Mouse (Mus musculus) embryonic facial prominence, embryonic 11.5 days (tissue): ENCODE results near the gene Meis2. TPM values are rescaled to one million over a fixed set of nuclear protein-coding genes. Genes with fewer than 3 reads are reported as not detected.
A peak's percentile ranks its signal among the peaks of the same experiment; 100 is the strongest.

ENCODE experiments used
- ATAC-seq: fragments of 200-750 bp; cut with Nextera tagmentation; replicated peaks from 2 replicates; pipeline ENCODE4 v1.8.0; 2017; ENCODE audit warnings: low read depth; ENCODE audit not compliant: insufficient number of reproducible peaks, low FRiP score, low TSS enrichment
- DNase-seq: peaks from one replicate; pipeline ENCODE4 v3.0.0-alpha.2; 2015; ENCODE audit warnings: low spot score
- H3K27ac ChIP-seq: fragments of 300-500 bp; sonication (generic); replicated peaks from 2 replicates; pipeline ENCODE4 v1.5.1; 2014; ENCODE audit warnings: mild to moderate bottlenecking, low read depth, low read length, control low read depth
- H3K27me3 ChIP-seq: fragments of 300-500 bp; sonication (generic); 2 replicates; pipeline ENCODE4 v1.6.1; 2014; ENCODE audit warnings: mild to moderate bottlenecking, low read length, moderate library complexity, mixed read lengths; ENCODE audit not compliant: control insufficient read depth, insufficient read depth
- H3K36me3 ChIP-seq: fragments of 300-500 bp; sonication (generic); replicated peaks from 2 replicates; pipeline ENCODE4 v1.6.1; 2014; ENCODE audit warnings: low read depth, mild to moderate bottlenecking, low read length, moderate library complexity, mixed read lengths; ENCODE audit not compliant: control insufficient read depth, insufficient read depth
- H3K4me1 ChIP-seq: fragments of 300-500 bp; sonication (generic); 2 replicates; pipeline ENCODE4 v1.6.1; 2014; ENCODE audit warnings: low read length, mixed read lengths; ENCODE audit not compliant: control insufficient read depth, insufficient read depth
- H3K4me2 ChIP-seq: fragments of 300-500 bp; sonication (generic); 2 replicates; pipeline ENCODE4 v1.6.1; 2014; ENCODE audit warnings: low read depth, mild to moderate bottlenecking, control low read depth, low read length, moderate library complexity
- H3K4me3 ChIP-seq: fragments of 300-500 bp; sonication (generic); 2 replicates; pipeline ENCODE4 v1.5.1; 2014; ENCODE audit warnings: low read depth, low read length, control low read depth
- H3K9ac ChIP-seq: fragments of 300-500 bp; sonication (generic); replicated peaks from 2 replicates; pipeline ENCODE4 v1.6.1; 2014; ENCODE audit warnings: mild to moderate bottlenecking, control low read depth, low read length
- H3K9me3 ChIP-seq: fragments of 300-500 bp; sonication (generic); replicated peaks from 2 replicates; pipeline ENCODE4 v1.6.1; 2016; ENCODE audit warnings: mild to moderate bottlenecking, low read length, inconsistent platforms, mixed read lengths; ENCODE audit not compliant: control insufficient read depth
- WGBS: fragments of 180-500 bp; shearing (Covaris S2); extraction: QIAGEN DNeasy Blood & Tissue Kit; methylation state at CpG from one replicate; pipeline ENCODE4 v1.1.7; 2014; 5-methylcytosine and 5-hydroxymethylcytosine counted together
- polyA plus RNA-seq: library from polyadenylated mRNA; unstranded; fragments of >200 nt; fragmentation: Nextera tagmentation; extraction: Ambion mirVana; gene quantifications from 2 replicates; pipeline ENCODE4 v1.2.1, GENCODE M21; 2014

Gene Meis2
- 58.8 and 65.3 TPM in 2 replicates for polyA plus RNA-seq

DNA sequence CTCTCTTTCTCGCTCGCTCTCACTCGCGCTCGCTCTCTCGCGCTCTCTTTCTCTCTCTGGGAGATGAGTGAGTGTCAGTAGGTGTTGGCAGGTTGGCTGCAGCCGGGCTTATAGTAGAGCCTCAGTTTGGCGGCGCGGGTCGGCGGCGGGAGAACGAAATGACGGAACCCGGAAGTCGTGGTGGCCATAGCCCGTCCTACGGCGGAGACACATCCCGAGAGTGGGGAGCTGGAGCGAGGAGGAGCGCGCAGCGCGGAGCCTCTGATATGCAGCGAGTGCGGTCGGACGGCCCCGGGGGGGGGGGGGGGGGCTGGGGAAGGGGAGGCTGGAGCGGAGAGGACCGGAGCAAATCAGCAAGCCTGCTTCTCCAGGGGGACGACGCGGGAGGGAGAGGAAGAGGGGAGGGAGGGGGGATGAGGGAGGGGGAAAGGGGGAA lies at the start of gene Meis2:
TSS of gene Meis2 (minus strand) at position 270 of the 436 bp plus-strand sequence.
- Histone ChIP-seq H3K4me2 (peak within 1 kb of the TSS; percentile 84), H3K4me3 (peak within 1 kb of the TSS; percentile 76), H3K4me1 (no peaks in the 10 kb centered on the region), H3K9me3 (no peaks in the 10 kb centered on the region), H3K27me3 (no peaks in the 10 kb centered on the region), H3K9ac (peak within 1 kb of the TSS; percentile 98), H3K27ac (peak within 1 kb of the TSS; percentile 97), H3K36me3 (no peaks in the 10 kb centered on the region)
- WGBS, result 1% methylated on average over 35 of the region's 37 CpGs
- peak; percentile 63 for ATAC-seq
- DNase-seq, result peak; percentile 88

DNA sequence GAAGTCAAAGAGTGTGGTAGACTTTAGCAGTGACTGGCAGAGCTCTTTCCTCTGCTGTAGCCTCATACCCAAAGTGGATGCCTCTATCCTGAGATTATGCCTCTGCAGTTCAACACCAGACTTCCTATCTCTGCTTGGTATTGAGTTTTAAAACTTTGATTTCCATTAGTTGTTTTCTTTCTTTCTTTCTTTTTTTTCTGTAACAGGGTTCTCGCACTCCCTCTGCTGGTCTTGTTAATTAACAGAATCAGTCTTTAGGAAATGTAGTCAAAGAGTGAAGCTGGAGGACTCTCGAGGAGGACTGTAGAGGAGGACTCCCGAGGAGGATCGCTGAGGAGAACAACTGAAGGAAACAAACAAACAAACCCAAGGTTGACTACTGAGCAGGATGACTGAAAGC lies 40.6 kb upstream of the Meis2 start:
- Histone ChIP-seq H3K27me3 (no peaks in the 10 kb centered on the region), H3K27ac (no peak overlapping the region), H3K9ac (no peak overlapping the region), H3K4me2 (no peak overlapping the region), H3K36me3 (no peaks in the 10 kb centered on the region), H3K9me3 (no peaks in the 10 kb centered on the region), H3K4me3 (no peak overlapping the region), H3K4me1 (no peaks in the 10 kb centered on the region)
- WGBS, result 72% methylated on average over 4 of the region's 4 CpGs
- DNase-seq (no peak), ATAC-seq (no peak)

DNA sequence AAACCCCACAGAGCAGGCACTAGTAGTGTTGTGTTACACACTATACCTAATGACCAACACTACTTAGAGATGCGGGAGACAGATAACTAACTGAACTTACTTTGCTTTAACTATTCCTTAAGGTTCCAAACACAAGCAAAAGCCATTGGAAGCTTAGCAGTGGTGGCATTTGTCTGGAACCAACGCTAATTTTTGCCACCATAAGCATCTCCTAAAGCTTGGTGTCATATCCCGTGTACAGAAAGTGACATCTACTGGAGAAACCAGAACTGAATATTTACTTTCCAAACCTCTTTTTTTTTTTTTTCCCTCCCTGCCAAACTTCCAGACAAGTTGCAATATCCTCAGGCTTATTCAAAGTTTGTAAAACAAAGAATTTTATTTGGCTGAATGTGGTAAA lies 39.5 kb upstream of the Meis2 start:
- Histone ChIP-seq H3K4me1 (no peaks in the 10 kb centered on the region), H3K27ac (no peak overlapping the region), H3K9ac (no peak overlapping the region), H3K4me2 (no peak overlapping the region), H3K4me3 (no peak overlapping the region), H3K36me3 (no peaks in the 10 kb centered on the region), H3K27me3 (no peaks in the 10 kb centered on the region), H3K9me3 (no peaks in the 10 kb centered on the region)
- DNase-seq (peak; percentile 19), ATAC-seq (no peak)
- 63% methylated on average over 3 of the region's 3 CpGs for WGBS

DNA sequence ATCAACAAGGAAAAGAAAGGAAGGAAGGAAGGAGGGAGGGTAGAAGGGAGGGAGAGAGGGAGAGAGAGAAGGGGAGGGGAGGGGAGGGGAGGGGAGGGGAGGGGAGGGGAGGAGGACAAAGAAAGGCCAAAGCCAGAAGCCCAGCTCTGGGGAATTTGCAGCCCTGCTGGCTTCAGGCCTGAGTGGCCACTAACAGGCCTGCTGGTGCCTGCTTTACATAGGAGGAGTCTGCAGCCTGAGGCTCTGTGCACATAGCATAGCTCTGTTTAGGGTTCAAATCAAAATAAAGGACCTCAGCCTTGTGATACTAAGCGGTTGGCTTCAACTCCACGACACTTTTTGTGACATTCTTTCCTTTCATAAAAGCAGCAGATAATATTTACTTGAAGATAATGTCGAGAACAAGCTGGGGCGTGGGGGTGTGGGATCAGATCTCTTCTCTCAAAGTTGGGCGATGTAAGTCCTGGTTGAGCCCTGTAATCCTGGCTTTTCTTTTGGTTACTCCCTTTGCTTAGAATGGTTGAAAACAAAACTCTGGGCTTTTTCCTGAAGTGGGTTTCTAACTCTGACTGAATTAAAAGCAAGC lies 37.9 kb upstream of the Meis2 start:
- Histone ChIP-seq H3K27ac (no peak overlapping the region), H3K27me3 (no peaks in the 10 kb centered on the region), H3K36me3 (no peaks in the 10 kb centered on the region), H3K4me3 (no peak overlapping the region), H3K4me1 (no peaks in the 10 kb centered on the region), H3K4me2 (no peak overlapping the region), H3K9me3 (no peaks in the 10 kb centered on the region), H3K9ac (no peak overlapping the region)
- WGBS, result 38% methylated on average over 5 of the region's 5 CpGs
- ATAC-seq (peak; percentile 83; the same call in 1 of the 2 replicates), DNase-seq (peak; percentile 48)

DNA sequence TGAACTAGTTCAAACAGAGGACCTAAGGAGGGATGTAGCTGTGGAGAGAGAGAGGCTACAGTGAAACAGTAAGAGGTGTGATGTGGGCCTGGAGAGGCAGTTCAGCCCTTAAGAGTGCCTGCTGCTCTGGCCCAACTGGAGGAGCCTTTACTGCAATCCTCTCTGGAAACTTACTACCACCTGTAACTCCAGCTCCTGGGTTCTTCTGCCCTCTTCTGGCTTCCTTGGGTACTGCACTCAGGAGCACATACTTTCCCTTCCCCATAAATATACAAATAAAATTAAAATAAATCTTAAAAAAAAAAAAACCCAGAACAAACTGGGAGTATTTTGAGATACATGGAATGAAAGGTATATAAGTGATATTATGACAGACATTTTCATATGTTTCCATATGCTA lies 35.6 kb upstream of the Meis2 start:
- no peaks in the 10 kb centered on the region for H3K9me3 ChIP-seq
- H3K4me2 ChIP-seq, result no peak overlapping the region
- DNase-seq (peak; percentile 47), ATAC-seq (no peak)
- H3K27ac ChIP-seq, result no peak overlapping the region
- H3K36me3 ChIP-seq, result no peaks in the 10 kb centered on the region
- no peak overlapping the region for H3K4me3 ChIP-seq
- H3K27me3 ChIP-seq, result no peaks in the 10 kb centered on the region
- no peaks in the 10 kb centered on the region for H3K4me1 ChIP-seq
- no peak overlapping the region for H3K9ac ChIP-seq

DNA sequence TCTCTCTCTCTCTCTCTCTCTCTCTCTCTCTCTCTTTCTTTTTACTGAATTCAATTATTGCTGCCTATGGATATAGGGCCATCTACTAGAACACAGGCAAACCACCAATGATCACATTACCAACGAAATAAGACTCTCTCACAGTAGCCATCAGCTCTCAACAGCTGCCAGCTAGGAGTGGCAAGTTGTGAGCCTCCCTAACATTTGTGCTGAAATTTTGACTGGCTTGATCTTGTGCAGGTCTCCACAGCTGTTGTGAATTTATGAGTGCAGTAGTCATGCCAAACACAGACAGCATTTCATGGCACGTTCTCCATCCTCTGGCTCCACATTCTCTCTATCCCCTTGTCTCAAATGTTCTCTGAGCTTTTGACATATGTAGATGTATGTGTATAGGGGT lies 15.3 kb upstream of the Meis2 start:
- DNase-seq, result no peak
- Histone ChIP-seq H3K4me2 (no peak overlapping the region), H3K4me1 (no peaks in the 10 kb centered on the region), H3K36me3 (no peaks in the 10 kb centered on the region), H3K4me3 (no peak overlapping the region), H3K9me3 (no peaks in the 10 kb centered on the region), H3K27me3 (no peaks in the 10 kb centered on the region), H3K9ac (no peak overlapping the region), H3K27ac (no peak overlapping the region)
- ATAC-seq, result no peak
- WGBS, result 81% methylated on average over 2 of the region's 2 CpGs

DNA sequence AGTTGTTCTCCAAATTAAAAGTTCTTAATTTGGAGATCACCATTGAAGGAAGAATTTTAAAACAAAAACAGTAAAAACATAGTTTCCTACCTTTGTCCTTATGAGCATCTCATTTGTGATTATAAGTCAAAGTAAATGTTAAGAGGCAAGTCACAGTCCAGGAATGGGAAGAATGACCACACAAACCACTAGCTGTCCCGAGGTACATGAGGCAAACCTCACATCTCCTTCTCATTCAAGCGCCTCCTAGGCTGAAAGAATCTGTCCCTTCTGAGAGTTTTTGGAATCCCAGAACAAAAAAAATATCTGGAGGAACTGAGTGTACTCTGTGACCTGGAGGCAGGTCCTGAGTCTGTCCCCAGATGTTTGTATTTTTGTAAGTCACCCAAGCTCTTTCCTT lies 13.2 kb upstream of the Meis2 start:
- H3K9ac ChIP-seq, result no peak overlapping the region
- no peak overlapping the region for H3K27ac ChIP-seq
- H3K4me2 ChIP-seq, result no peak overlapping the region
- ATAC-seq (no peak), DNase-seq (no peak)
- no peaks in the 10 kb centered on the region for H3K36me3 ChIP-seq
- no peaks in the 10 kb centered on the region for H3K27me3 ChIP-seq
- no peaks in the 10 kb centered on the region for H3K4me1 ChIP-seq
- 82% methylated on average over 2 of the region's 2 CpGs for WGBS
- no peak overlapping the region for H3K4me3 ChIP-seq
- H3K9me3 ChIP-seq, result no peaks in the 10 kb centered on the region

DNA sequence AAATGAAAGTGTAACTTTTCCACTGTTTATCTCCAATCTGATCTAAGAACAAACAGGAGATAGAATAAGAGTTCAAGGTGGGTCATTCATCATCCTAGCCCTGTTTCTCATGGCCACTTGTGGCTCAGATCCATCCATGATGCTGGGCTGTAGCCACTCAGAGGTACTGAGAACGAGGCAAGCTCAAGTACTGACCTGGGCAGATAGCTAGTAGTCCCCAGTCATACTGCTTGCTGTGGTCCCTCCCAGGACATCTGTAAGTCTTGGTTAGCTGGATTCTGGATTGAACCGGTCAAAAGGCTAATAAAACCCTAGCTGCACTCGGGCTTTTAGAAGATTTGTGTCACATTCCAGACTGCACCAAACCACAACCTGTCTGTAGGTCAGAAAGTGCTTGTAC lies 12.1 kb upstream of the Meis2 start:
- no peak for DNase-seq
- Histone ChIP-seq H3K9ac (no peak overlapping the region), H3K36me3 (no peaks in the 10 kb centered on the region), H3K4me3 (no peak overlapping the region), H3K4me2 (no peak overlapping the region), H3K27me3 (no peaks in the 10 kb centered on the region), H3K9me3 (no peaks in the 10 kb centered on the region), H3K27ac (no peak overlapping the region), H3K4me1 (no peaks in the 10 kb centered on the region)
- 68% methylated on average over 3 of the region's 3 CpGs for WGBS
- ATAC-seq, result no peak
